Mouse (Mus musculus) lung, postnatal 0 days (tissue): ENCODE measurements around the gene Opa3. TPM values are rescaled to one million over a fixed set of nuclear protein-coding genes. Genes with fewer than 3 reads are reported as not detected.

ENCODE experiments used
- ATAC-seq: fragments of 200-750 bp; cut with Nextera tagmentation; 2 replicates; pipeline ENCODE4 v1.8.0; 2017; ENCODE audit warnings: moderate library complexity
- DNase-seq: peaks from one replicate; pipeline ENCODE4 v3.0.0-alpha.2; 2016; ENCODE audit warnings: low spot score
- H3K27ac ChIP-seq: fragments of 300-500 bp; sonication (generic); 2 replicates; pipeline ENCODE4 v1.5.1; 2014; ENCODE audit warnings: antibody characterized with exemption, mild to moderate bottlenecking, low read length, mixed read lengths
- H3K27me3 ChIP-seq: fragments of 300-500 bp; sonication (generic); replicated peaks from 2 replicates; pipeline ENCODE4 v1.6.1; 2014; ENCODE audit warnings: low read length, mixed read lengths; ENCODE audit not compliant: insufficient read depth
- H3K36me3 ChIP-seq: fragments of 300-500 bp; sonication (generic); 2 replicates; pipeline ENCODE4 v1.6.1; 2014; ENCODE audit warnings: low read length, mixed read lengths; ENCODE audit not compliant: insufficient read depth
- H3K4me1 ChIP-seq: fragments of 300-500 bp; sonication (generic); 2 replicates; pipeline ENCODE4 v1.6.1; 2014; ENCODE audit warnings: antibody characterized with exemption, low read depth, low read length, mixed read lengths; ENCODE audit not compliant: insufficient read depth
- H3K4me2 ChIP-seq: fragments of 300-500 bp; sonication (generic); replicated peaks from 2 replicates; pipeline ENCODE4 v1.6.1; 2014; ENCODE audit warnings: low read depth, mild to moderate bottlenecking, low read length, moderate library complexity, mixed read lengths
- H3K4me3 ChIP-seq: fragments of 300-500 bp; sonication (generic); 2 replicates; pipeline ENCODE4 v1.5.1; 2014; ENCODE audit warnings: low read depth, low read length
- H3K9ac ChIP-seq: fragments of 300-500 bp; sonication (generic); replicated peaks from 2 replicates; pipeline ENCODE4 v1.6.1; 2014; ENCODE audit warnings: low read depth, mild to moderate bottlenecking
- H3K9me3 ChIP-seq: fragments of 300-500 bp; sonication (generic); 2 replicates; pipeline ENCODE4 v1.6.1; 2016; ENCODE audit warnings: low read length, mixed read lengths
- CTCF ChIP-seq: IDR thresholded peaks from 2 replicates; pipeline ENCODE4 v1.5.1; 2016; ENCODE audit warnings: antibody characterized with exemption, mild to moderate bottlenecking
- EP300 ChIP-seq: IDR thresholded peaks from 2 replicates; pipeline ENCODE4 v1.6.1; 2016; ENCODE audit warnings: antibody characterized with exemption, mild to moderate bottlenecking, control low read depth
- WGBS: fragments of 180-500 bp; shearing (Covaris S2); extraction: QIAGEN DNeasy Blood & Tissue Kit; methylation state at CpG from one replicate; pipeline ENCODE4 v1.1.7; 2014; 5-methylcytosine and 5-hydroxymethylcytosine counted together
- polyA plus RNA-seq: library from polyadenylated mRNA; unstranded; fragments of >200 nt; fragmentation: Nextera tagmentation; extraction: Ambion mirVana; gene quantifications from 2 replicates; pipeline ENCODE4 v1.2.1, GENCODE M21; 2015

The Opa3 gene
- polyA plus RNA-seq, 1 experiment from 2014 or later = 19.0 TPM

DNA sequence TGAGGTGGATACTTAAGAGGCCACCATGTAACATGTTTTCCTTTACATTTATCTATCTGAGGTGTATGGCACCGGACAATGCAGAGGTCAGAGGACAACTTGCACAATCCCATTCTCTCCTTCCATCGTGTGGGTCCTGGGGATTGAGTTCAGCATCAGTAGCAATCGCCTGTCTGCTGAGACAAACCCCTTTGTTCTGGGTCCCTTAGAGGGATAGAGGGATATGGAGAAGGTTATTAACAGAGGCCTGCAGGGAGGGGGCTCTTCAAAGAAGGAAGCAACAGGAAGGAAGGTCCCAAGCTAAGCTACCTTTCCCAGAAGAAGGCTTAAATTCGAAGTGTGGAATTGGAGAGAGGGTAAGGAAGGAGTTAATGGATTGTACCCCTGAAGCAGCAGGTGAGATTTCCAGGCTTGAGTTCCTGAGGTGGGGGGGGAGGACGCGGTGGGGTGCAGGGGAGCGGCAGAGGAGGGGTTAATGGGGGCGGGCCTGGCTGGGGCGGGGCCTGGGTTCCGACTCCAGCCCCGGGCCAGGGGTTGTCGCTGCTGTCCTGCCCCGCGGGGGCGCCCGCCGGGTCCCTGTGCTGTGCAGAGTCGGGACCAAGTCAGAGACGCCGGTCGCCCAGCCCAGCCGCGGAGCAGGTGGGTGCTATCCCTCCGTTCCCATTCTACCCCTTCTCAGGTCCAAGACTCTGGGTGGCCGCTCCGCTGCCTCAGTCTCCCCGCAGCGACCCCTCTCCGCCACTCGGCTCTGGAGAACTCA, 16.0 kb upstream of the Opa3 start, which contains the start of gene Gpr4:
Gene Gpr4, plus strand, starts transcription at position 543 of the 760 bp plus-strand sequence.
- Histone ChIP-seq H3K9me3 (no peaks in the 10 kb centered on the region), H3K36me3 (no peaks in the 10 kb centered on the region), H3K4me2 (peak within 1 kb of the TSS; percentile 78), H3K4me1 (no peaks in the 10 kb centered on the region), H3K27ac (no peak within 1 kb of the TSS), H3K4me3 (peak within 1 kb of the TSS; percentile 44), H3K27me3 (no peaks in the 10 kb centered on the region), H3K9ac (peak within 1 kb of the TSS; percentile 2; the same call in 1 of the 2 replicates)
- peak; percentile 47 for TF ChIP-seq CTCF
- no peak for TF ChIP-seq EP300
- DNase-seq (peak; percentile 37), ATAC-seq (peak; percentile 81)
- WGBS = 3% methylated on average over 28 of the region's 30 CpGs

DNA sequence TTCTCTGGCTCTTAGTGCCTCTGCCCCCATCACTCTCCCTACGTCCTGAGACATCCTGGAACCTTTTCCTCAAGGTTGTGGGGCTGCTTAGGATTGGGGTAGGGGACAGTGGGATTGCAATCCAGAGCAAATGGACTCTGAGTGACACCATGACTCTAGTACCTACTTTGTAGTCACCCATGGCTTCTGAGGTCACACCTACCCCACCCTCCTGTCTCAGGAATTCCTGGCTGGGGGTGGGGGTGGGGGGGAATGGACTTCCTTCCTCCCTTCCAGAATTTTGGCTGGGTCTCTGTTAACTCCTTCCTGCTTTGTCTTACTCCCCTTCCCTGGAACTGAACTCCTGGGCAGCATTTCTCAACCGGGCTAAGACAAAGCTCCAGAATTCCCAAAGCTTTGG, 14.7 kb upstream of the Opa3 start:
- peak overlapping the region; percentile 44; the same call in 1 of the 2 replicates for H3K4me3 ChIP-seq
- no peaks in the 10 kb centered on the region for H3K4me1 ChIP-seq
- no peak overlapping the region for H3K27ac ChIP-seq
- no peak overlapping the region; the same call in 1 of the 2 replicates for H3K9ac ChIP-seq
- DNase-seq = peak; percentile 14
- ATAC-seq = no peak
- no peaks in the 10 kb centered on the region for H3K27me3 ChIP-seq
- H3K9me3 ChIP-seq = no peaks in the 10 kb centered on the region
- no peaks in the 10 kb centered on the region for H3K36me3 ChIP-seq
- 36% methylated on average over 2 of the region's 2 CpGs for whole genome bisulfite sequencing
- TF ChIP-seq CTCF (no peak), EP300 (no peak)
- H3K4me2 ChIP-seq = peak overlapping the region; percentile 78

DNA sequence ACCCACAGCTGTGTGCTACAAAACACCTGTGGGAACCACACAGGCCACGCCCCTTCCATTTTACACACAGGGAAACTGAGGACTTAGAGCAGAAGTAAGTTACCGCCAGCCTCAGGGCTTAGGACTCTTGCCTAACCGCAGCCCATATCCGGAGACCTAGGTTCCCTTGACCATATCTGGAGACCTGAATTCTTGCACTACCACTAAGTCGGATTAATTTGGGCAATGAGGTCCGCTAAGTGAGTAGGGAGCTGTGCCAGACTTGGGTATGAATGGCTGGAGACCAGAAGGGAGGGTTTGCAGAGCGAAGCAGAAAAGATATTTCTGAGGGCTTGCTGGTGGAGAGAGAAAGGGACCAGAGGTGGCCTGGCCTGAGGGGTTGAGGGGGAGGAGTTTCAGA, 13.8 kb upstream of the Opa3 start:
- Histone ChIP-seq H3K27me3 (no peaks in the 10 kb centered on the region), H3K4me2 (no peak overlapping the region), H3K36me3 (no peaks in the 10 kb centered on the region), H3K9ac (no peak overlapping the region), H3K4me1 (no peaks in the 10 kb centered on the region), H3K9me3 (no peaks in the 10 kb centered on the region), H3K4me3 (no peak overlapping the region), H3K27ac (no peak overlapping the region)
- 60% methylated on average over 7 of the region's 7 CpGs for WGBS
- DNase-seq (peak; percentile 25), ATAC-seq (no peak)
- TF ChIP-seq CTCF (no peak), EP300 (no peak)

DNA sequence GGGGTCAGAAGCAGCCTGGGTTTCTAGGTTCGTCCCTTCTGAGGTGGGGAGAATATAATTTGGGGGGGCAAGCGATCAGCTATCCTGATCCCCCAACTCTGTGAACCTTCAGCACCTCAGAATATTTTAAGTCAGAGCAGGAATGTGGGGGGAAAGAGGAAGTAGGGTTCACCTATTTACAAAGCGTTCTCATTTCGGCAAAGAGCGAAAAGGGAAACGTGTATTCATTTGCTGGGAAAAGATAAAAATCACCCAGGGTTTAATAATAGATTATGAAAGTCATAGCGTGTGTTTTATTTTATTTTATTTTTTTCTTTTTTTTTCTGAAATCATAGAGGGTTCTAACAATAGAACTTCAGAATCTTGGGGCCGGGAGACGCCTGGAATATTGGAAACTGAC, 13.2 kb upstream of the Opa3 start:
- H3K27me3 ChIP-seq = no peaks in the 10 kb centered on the region
- no peak for TF ChIP-seq EP300
- no peak for TF ChIP-seq CTCF
- 59% methylated on average over 9 of the region's 9 CpGs for WGBS
- no peak overlapping the region for H3K4me2 ChIP-seq
- H3K9ac ChIP-seq = no peak overlapping the region
- no peak for DNase-seq
- no peaks in the 10 kb centered on the region for H3K36me3 ChIP-seq
- ATAC-seq = no peak
- no peak overlapping the region for H3K4me3 ChIP-seq
- H3K27ac ChIP-seq = no peak overlapping the region
- H3K4me1 ChIP-seq = no peaks in the 10 kb centered on the region
- no peaks in the 10 kb centered on the region for H3K9me3 ChIP-seq

DNA sequence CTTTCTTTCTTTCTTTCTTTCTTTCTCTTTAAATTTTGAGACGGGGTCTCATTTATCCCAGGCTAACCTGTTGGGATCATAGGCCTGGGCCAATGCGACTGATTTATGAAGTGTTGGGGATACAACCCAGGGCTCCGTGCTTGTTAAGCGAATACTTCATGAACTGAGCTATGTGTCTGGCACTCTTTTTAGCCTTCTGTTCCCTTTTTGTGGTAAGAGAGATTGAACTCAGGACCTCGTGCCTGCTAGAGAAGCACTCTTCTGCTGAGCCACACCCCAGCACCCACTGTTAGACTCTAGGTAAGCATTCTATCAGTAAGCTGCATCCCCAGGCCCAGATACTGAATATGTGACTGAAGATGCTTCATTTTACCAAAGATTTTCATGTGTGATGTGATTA, 10.6 kb upstream of the Opa3 start:
- H3K27ac ChIP-seq = no peak overlapping the region
- H3K4me3 ChIP-seq = no peak overlapping the region
- ATAC-seq (no peak), DNase-seq (no peak)
- no peak for TF ChIP-seq CTCF
- TF ChIP-seq EP300 = no peak
- H3K9ac ChIP-seq = no peak overlapping the region
- H3K9me3 ChIP-seq = no peaks in the 10 kb centered on the region
- WGBS = 41% methylated on average over 5 of the region's 5 CpGs
- no peak overlapping the region for H3K4me2 ChIP-seq
- no peaks in the 10 kb centered on the region for H3K27me3 ChIP-seq
- no peaks in the 10 kb centered on the region for H3K36me3 ChIP-seq
- H3K4me1 ChIP-seq = no peaks in the 10 kb centered on the region

DNA sequence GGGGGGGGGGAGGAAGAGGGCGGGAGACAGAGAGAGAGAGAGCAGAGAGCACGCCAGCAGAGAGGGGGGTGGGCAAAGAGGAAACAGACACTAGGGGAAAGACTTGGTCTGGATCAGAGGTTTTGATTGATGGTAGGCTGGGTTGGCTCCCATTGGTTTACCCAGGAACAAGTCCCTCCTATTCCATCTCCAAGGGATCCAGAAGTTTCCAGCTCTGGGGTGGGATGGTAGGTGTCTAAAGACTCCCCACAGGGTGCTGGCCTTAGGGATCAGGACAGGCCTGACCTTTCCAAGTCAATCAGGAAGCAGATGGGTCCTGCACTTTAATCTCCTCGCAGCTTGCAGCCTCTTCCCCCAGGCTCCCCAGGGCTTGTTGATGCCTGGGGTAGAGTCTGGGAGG, 10.2 kb upstream of the Opa3 start:
- DNase-seq (no peak), ATAC-seq (peak; percentile 66)
- Histone ChIP-seq H3K4me1 (no peaks in the 10 kb centered on the region), H3K4me2 (no peak overlapping the region), H3K27me3 (no peaks in the 10 kb centered on the region), H3K27ac (no peak overlapping the region), H3K9me3 (no peaks in the 10 kb centered on the region), H3K4me3 (no peak overlapping the region), H3K9ac (no peak overlapping the region), H3K36me3 (no peaks in the 10 kb centered on the region)
- 6% methylated on average over 2 of the region's 3 CpGs for WGBS
- no peak for TF ChIP-seq CTCF
- no peak for TF ChIP-seq EP300
